Mouse (Mus musculus): ENCODE results near the gene Mat2a.

Gene Mat2a

DNA sequence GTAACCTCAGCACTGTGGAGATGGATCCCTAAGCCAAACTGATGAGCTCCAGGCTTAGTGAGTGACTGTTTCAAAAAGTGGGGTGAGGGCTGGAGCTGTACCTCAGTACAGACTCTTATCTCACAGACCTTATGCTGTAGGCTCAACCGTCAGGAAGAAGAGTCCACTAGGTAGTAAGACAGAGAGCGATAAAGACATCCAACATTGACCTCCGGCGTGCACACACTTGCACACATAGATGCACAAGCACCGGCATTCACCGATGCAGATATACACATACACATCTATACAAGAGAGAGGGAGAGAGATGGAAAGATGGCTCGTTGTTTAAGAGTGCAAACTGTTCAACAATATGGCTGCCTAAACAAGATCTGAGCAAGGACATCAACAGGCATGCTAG is 55.4 kb downstream of the Mat2a start:
- DNase-seq (ENCODE audit: low read depth in 2 of 2, low spot score in 2 of 2): no peak

DNA sequence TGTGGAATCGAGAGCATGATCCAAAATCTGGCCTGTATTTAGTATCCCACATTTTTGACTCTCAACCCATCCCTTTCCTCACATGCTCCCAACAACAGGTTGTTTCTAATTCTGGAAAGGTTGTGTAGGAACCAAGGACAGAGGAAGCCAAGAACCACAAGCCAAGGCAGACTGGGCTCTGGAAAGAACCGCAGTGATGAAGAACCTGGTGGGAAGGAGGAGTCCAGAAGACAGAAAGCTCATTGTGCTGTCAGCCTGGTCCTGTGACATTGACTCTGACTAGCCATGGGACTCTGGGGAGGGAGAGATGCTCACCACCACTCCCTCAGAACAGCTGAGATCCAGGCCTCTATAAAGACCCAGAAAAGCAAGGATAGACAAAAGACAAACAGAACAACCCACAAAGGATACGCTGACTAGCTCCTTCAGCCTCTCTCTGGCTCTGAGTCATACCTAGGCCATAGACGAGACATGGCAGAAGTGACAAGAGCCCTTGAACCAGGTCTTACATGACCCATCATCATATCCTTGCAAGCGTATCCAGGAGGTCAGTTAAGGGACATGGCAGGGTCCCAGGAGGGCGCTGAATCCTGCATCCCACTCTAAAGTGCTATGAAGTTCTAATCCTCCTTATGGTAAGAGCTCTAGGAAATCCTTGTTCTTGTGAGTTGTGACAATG is 56.1 kb downstream of the Mat2a start:
- DNase-seq (ENCODE audit: low read depth in 2 of 2, low spot score in 2 of 2): no peak
